Mouse (Mus musculus): ENCODE measurements around the gene Scrg1. TPM values are rescaled to one million over a fixed set of nuclear protein-coding genes. Genes with fewer than 3 reads are reported as not detected.
"Not testable (repeated sequence)": the region's sequence is repeated elsewhere in the genome, so short reads cannot be mapped to it uniquely, and the experiment has no call there.

The Scrg1 gene
- polyA plus RNA-seq, 1 experiment from 2014 or later: 8.3 TPM

DNA sequence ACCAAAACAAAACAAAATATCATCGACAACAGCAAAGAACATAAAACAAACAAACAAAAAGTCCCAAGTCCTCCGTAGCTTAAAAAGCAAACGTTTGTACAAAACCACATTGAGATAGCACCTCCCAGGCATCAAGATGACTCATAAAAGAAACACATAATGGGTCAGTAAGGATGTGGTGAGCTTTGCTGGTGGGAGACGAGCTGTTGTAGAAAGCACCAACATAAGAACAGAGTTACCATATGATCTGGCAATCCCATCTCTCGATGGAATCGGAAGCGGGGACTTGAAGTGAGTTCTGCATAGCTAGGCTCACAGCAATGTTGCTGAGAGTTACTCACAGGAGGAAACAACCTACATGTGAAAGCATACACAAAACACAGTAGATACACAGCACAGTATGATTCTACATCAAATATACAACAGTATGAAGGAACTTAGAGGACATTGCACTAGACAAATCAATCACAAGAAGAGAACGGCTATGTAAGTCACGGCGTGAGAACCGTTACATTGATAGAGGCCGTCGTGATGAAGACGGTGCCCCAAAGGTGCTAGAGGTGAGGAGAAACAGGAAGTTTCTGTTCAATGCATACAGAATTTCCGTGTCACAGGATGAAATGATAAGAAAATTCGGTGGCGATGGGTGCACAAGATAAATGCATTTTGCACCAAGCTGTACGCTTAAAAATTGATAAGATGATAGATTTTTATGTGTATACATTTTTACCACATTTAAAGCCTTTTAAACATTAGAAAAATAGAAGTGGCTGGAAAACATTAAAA, 27.9 kb upstream of the Scrg1 start:
- DNase-seq (ENCODE audit: low spot score) (no peak), ATAC-seq (ENCODE audit: low read depth) (no peak)
- Histone ChIP-seq H3K27ac (replicated peaks; ENCODE audit: low read depth, low read length) (no peak overlapping the region), H3K9me3 (ENCODE audit: control insufficient read depth, low read length) (no peaks in the 10 kb centered on the region), H3K4me1 (ENCODE audit: control insufficient read depth, insufficient read depth, low read length) (no peaks in the 10 kb centered on the region), H3K36me3 (ENCODE audit: control insufficient read depth, insufficient read depth, low read length) (no peaks in the 10 kb centered on the region), H3K4me3 (ENCODE audit: low read depth, low read length) (no peak overlapping the region), H3K27me3 (replicated peaks; ENCODE audit: control insufficient read depth, insufficient read depth, low read length) (peaks cover 13% of the 10 kb centered on the region), H3K4me2 (ENCODE audit: low read depth, low read length) (no peak overlapping the region), H3K9ac (ENCODE audit: low read depth, low read length) (no peak overlapping the region)
- WGBS: 68% methylated on average over 18 of the region's 18 CpGs

DNA sequence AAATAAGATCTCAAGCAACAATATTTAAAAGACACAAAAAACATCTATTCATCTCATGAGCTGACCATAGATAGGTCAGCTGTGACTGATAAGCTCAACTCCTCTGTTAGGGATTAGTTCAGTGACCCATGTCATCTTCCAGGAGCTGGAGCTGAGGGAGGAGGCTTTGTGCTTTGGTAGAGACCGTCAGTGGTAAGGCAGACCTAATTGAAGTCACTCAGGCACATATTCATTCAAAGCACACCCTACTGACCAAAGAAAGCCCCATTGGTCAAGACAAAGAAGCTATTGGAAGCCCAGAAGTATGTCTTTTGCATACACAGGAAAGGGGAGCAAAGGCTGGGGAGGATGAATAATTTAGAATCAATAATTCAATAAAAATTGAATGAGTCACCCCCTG, 27.2 kb upstream of the Scrg1 start:
- Histone ChIP-seq H3K4me3 (ENCODE audit: low read depth, low read length) (no peak overlapping the region), H3K36me3 (ENCODE audit: control insufficient read depth, insufficient read depth, low read length) (no peaks in the 10 kb centered on the region), H3K4me2 (ENCODE audit: low read depth, low read length) (no peak overlapping the region), H3K9ac (ENCODE audit: low read depth, low read length) (no peak overlapping the region), H3K27me3 (replicated peaks; ENCODE audit: control insufficient read depth, insufficient read depth, low read length) (peaks cover 13% of the 10 kb centered on the region), H3K27ac (replicated peaks; ENCODE audit: low read depth, low read length) (no peak overlapping the region), H3K9me3 (ENCODE audit: control insufficient read depth, low read length) (no peaks in the 10 kb centered on the region), H3K4me1 (ENCODE audit: control insufficient read depth, insufficient read depth, low read length) (no peaks in the 10 kb centered on the region)
- ATAC-seq (ENCODE audit: low read depth): no peak
- 17% methylated on average over 1 of the region's 1 CpGs for WGBS
- DNase-seq (ENCODE audit: low spot score): no peak

DNA sequence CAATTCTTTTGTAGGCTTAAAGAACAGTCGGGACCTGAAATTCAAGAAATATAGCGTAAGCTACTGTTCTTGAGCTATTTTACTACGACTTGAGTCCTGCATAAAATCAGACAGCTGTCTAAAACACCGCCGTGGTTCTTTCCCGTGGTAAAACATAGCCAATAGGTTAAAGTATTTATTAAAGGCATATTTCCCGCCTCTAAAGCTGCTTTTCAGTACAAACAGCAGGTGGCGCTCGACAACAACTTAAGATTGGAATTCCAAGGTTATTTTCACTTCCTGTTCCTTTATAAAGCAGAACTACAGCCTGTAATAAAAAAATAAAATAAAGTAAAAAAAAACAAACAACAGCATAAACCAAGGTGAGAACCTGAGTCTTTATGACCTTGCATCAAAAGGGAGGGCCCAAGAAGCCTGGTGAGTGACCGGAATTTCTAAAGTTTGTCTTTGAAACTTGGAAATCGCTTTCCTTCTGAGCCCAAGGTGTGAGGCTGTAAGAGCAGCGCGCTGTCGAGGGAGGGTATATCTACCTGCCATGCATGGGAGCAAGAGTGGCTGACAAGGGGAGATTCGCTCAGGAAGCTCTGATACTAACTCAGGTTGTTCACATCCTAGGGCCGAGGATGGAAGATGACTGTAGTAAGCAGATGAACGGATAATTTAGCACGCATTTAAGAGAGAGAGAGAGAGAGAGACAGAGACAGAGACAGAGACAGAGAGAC, 26.4 kb upstream of the Scrg1 start:
- WGBS: 31% methylated on average over 18 of the region's 18 CpGs
- no peak overlapping the region for H3K9ac ChIP-seq (ENCODE audit: low read depth, low read length)
- H3K27me3 ChIP-seq (replicated peaks; ENCODE audit: control insufficient read depth, insufficient read depth, low read length): peaks cover 13% of the 10 kb centered on the region
- H3K36me3 ChIP-seq (ENCODE audit: control insufficient read depth, insufficient read depth, low read length): no peaks in the 10 kb centered on the region
- peak; percentile 88 for DNase-seq (ENCODE audit: low spot score)
- H3K4me1 ChIP-seq (ENCODE audit: control insufficient read depth, insufficient read depth, low read length): no peaks in the 10 kb centered on the region
- H3K4me3 ChIP-seq (ENCODE audit: low read depth, low read length): no peak overlapping the region
- H3K27ac ChIP-seq (replicated peaks; ENCODE audit: low read depth, low read length): no peak overlapping the region
- ATAC-seq (ENCODE audit: low read depth): no peak
- 0 out of 2 replicates have a peak overlapping the region, but pooled peaks have one; percentile 18 for H3K4me2 ChIP-seq (ENCODE audit: low read depth, low read length)
- no peaks in the 10 kb centered on the region for H3K9me3 ChIP-seq (ENCODE audit: control insufficient read depth, low read length)

DNA sequence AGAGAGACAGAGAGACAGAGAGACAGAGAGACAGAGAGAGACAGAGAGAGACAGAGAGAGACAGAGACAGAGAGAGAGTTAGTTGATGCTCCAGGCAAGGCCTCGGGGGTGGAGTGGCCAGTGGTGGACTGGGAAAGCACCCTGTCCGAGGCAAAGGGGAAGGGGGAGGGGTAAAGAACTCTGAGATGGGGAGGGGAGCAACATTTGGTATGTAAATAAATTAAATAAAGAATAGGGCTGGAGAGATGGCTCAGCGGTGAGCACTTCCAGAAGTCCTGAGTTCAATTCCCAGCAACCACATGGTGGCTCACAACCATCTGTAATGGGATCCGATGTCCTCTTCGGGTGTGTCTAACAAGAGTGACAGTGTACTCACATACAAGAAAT, 25.8 kb upstream of the Scrg1 start:
- peaks cover 13% of the 10 kb centered on the region for H3K27me3 ChIP-seq (replicated peaks; ENCODE audit: control insufficient read depth, insufficient read depth, low read length)
- H3K4me1 ChIP-seq (ENCODE audit: control insufficient read depth, insufficient read depth, low read length); H3K4me3 ChIP-seq (ENCODE audit: low read depth, low read length); DNase-seq (ENCODE audit: low spot score); ATAC-seq (ENCODE audit: low read depth); H3K27ac ChIP-seq (replicated peaks; ENCODE audit: low read depth, low read length); H3K36me3 ChIP-seq (ENCODE audit: control insufficient read depth, insufficient read depth, low read length); H3K9ac ChIP-seq (ENCODE audit: low read depth, low read length); H3K4me2 ChIP-seq (ENCODE audit: low read depth, low read length); H3K9me3 ChIP-seq (ENCODE audit: control insufficient read depth, low read length): not testable (repeated sequence)
- WGBS: 66% methylated on average over 5 of the region's 5 CpGs

DNA sequence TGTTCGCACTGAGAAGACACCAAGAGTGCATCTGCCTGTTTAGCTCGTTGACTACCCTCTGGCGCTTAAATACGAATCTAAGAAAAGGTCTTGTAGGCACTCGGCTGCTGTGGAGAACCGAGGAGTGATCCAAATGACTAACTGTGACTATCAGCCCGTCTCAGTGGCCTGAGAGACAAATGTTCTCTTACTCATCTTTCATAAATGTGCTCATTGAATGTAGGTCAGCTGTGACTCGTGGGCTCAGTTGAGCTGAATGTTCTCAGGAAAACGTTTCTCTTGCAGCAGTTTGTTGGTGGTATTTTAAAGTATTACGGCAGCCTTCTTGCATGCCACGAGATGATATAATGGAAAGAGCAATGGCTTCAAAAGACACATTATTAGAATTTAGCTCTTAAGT, 24.8 kb upstream of the Scrg1 start:
- Histone ChIP-seq H3K36me3 (ENCODE audit: control insufficient read depth, insufficient read depth, low read length) (no peaks in the 10 kb centered on the region), H3K9me3 (ENCODE audit: control insufficient read depth, low read length) (no peaks in the 10 kb centered on the region), H3K4me1 (ENCODE audit: control insufficient read depth, insufficient read depth, low read length) (peaks cover 5% of the 10 kb centered on the region), H3K27me3 (replicated peaks; ENCODE audit: control insufficient read depth, insufficient read depth, low read length) (peaks cover 13% of the 10 kb centered on the region), H3K27ac (replicated peaks; ENCODE audit: low read depth, low read length) (no peak overlapping the region), H3K4me2 (ENCODE audit: low read depth, low read length) (no peak overlapping the region), H3K4me3 (ENCODE audit: low read depth, low read length) (no peak overlapping the region), H3K9ac (ENCODE audit: low read depth, low read length) (no peak overlapping the region)
- ATAC-seq (ENCODE audit: low read depth) (no peak), DNase-seq (ENCODE audit: low spot score) (no peak)
- WGBS: 81% methylated on average over 11 of the region's 11 CpGs

DNA sequence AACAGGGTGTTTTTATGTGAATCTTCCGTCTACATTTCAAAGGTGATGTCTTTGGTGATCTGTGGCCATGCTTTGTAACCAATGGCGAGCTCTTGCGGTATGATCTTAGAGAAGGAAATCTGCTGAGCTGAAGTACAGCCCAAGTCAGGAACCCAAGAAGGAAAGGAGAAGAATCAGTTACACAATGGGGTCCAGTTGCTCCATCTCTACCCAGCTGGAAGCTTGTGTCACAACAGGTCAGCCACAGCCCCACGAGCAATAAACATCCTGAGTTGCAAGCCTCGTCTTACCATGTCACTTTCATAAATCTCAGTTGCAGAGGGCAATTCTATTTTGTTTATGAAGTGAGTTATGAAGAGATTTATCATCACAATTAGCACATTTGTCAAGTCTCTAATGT, 22.9 kb upstream of the Scrg1 start:
- Histone ChIP-seq H3K27ac (replicated peaks; ENCODE audit: low read depth, low read length) (no peak overlapping the region), H3K27me3 (replicated peaks; ENCODE audit: control insufficient read depth, insufficient read depth, low read length) (peaks cover 8% of the 10 kb centered on the region), H3K4me3 (ENCODE audit: low read depth, low read length) (no peak overlapping the region), H3K9me3 (ENCODE audit: control insufficient read depth, low read length) (no peaks in the 10 kb centered on the region), H3K4me1 (ENCODE audit: control insufficient read depth, insufficient read depth, low read length) (peaks cover 9% of the 10 kb centered on the region), H3K4me2 (ENCODE audit: low read depth, low read length) (no peak overlapping the region), H3K9ac (ENCODE audit: low read depth, low read length) (no peak overlapping the region), H3K36me3 (ENCODE audit: control insufficient read depth, insufficient read depth, low read length) (no peaks in the 10 kb centered on the region)
- WGBS: 84% methylated on average over 5 of the region's 5 CpGs
- ATAC-seq (ENCODE audit: low read depth) (no peak), DNase-seq (ENCODE audit: low spot score) (no peak)

DNA sequence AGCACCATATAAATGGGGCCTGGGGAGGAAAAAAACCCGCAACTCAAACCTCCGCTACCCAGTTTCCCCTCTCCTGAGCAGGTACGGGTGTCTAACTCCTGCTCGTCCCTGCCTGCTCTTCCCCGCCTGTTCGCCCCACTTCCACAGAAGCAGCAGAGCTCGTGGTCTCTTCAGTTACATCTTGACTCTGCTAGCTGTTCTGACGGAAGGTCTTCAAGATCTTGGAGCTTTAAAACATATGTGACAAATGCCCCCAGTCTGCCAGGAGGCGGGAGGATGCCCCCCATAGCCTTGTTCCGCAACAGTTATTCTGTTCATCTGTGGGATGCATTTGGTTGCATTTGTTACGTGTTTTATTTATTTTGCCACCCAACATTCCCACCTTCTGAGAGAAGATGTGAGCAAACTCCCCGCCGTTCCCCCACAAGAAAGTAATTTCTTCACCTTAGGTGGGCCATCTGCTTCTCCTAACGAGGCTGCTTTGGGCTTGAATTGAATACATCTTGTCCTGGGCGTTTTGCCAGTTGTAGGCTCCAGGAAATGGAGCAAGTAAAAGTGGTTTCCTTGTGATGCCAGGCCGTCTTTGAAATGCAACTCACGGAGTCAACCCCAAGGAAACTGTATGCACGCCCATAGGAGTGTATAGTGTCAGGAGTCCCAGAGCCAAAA, 19.8 kb upstream of the Scrg1 start:
- H3K9me3 ChIP-seq (ENCODE audit: control insufficient read depth, low read length): no peaks in the 10 kb centered on the region
- H3K4me1 ChIP-seq (ENCODE audit: control insufficient read depth, insufficient read depth, low read length): peaks cover 9% of the 10 kb centered on the region
- H3K9ac ChIP-seq (ENCODE audit: low read depth, low read length): no peak overlapping the region
- ATAC-seq (ENCODE audit: low read depth): no peak
- WGBS: 28% methylated on average over 18 of the region's 18 CpGs
- DNase-seq (ENCODE audit: low spot score): peak; percentile 87
- no peaks in the 10 kb centered on the region for H3K36me3 ChIP-seq (ENCODE audit: control insufficient read depth, insufficient read depth, low read length)
- peak overlapping the region; percentile 56 for H3K27ac ChIP-seq (replicated peaks; ENCODE audit: low read depth, low read length)
- no peak overlapping the region for H3K4me3 ChIP-seq (ENCODE audit: low read depth, low read length)
- H3K4me2 ChIP-seq (ENCODE audit: low read depth, low read length): peak overlapping the region; percentile 38
- H3K27me3 ChIP-seq (replicated peaks; ENCODE audit: control insufficient read depth, insufficient read depth, low read length): no peaks in the 10 kb centered on the region; the same call in 1 of the 2 replicates

DNA sequence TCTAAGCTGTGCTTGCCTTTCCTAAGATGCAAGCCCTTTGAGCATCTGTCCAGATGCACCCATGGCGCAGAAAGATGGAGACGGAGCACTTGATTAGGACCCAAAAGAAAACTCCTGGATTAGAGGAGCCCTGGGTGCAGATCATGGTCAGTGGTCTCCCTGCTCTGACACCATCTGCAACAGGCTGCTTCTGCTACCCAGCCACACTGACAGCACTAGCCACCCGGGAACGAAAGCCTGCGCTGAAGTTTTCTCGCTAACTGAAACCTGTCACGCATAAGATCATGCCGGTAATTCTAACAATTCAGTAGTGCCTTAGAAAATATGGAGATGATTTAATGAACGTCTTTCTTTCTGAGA, 19.3 kb upstream of the Scrg1 start:
- Histone ChIP-seq H3K9me3 (ENCODE audit: control insufficient read depth, low read length) (no peaks in the 10 kb centered on the region), H3K9ac (ENCODE audit: low read depth, low read length) (no peak overlapping the region), H3K4me1 (ENCODE audit: control insufficient read depth, insufficient read depth, low read length) (peaks cover 9% of the 10 kb centered on the region), H3K4me3 (ENCODE audit: low read depth, low read length) (no peak overlapping the region), H3K36me3 (ENCODE audit: control insufficient read depth, insufficient read depth, low read length) (no peaks in the 10 kb centered on the region), H3K27me3 (replicated peaks; ENCODE audit: control insufficient read depth, insufficient read depth, low read length) (no peaks in the 10 kb centered on the region; the same call in 1 of the 2 replicates), H3K4me2 (ENCODE audit: low read depth, low read length) (peak overlapping the region; percentile 38), H3K27ac (replicated peaks; ENCODE audit: low read depth, low read length) (peak overlapping the region; percentile 56; the same call in 1 of the 2 replicates)
- 55% methylated on average over 9 of the region's 9 CpGs for WGBS
- ATAC-seq (ENCODE audit: low read depth) (no peak), DNase-seq (ENCODE audit: low spot score) (no peak)

Data from embryonic facial prominence, embryonic 14.5 days (tissue).